Mouse (Mus musculus) layer of hippocampus, postnatal 36 days (tissue): ENCODE measurements around the gene Ank2. TPM values are rescaled to one million over a fixed set of nuclear protein-coding genes. Genes with fewer than 3 reads are reported as not detected.

Source experiments
- DNase-seq, 2 experiments: peaks; one replicate each; pipeline ENCODE4 v3.0.0; 2022
- total RNA-seq, 2 experiments: library from RNA; stranded (reverse); gene quantifications; 2 replicates each; pipeline ENCODE4 v1.2.3; 2021

Ank2 gene
- total RNA-seq, 2 experiments from 2014 or later = 693 to 758 TPM

GRCm38 (mm10) chr3:127017523-127017922 is 481.6 kb downstream of the Ank2 start:
- DNase-seq = no peak

DNA sequence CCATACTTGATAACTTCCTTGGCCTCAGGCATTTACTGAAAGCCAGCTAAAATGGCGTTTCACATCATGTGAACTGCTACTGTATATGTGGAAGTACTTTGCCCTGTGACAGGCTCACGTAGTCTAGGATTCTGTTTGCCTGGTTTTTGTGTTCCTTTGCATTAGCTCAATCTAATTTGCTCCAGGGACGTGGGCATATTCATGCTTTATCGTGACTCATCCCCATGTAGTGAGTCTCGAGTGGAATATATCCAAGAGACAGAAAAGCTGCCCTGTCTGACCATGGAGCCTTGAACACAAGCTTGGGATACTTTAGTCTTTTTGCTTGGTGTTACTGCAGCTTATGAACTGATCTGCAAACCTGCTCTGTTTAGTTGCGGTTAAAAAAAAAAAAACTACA is 483.6 kb downstream of the Ank2 start:
- no peak for DNase-seq

DNA sequence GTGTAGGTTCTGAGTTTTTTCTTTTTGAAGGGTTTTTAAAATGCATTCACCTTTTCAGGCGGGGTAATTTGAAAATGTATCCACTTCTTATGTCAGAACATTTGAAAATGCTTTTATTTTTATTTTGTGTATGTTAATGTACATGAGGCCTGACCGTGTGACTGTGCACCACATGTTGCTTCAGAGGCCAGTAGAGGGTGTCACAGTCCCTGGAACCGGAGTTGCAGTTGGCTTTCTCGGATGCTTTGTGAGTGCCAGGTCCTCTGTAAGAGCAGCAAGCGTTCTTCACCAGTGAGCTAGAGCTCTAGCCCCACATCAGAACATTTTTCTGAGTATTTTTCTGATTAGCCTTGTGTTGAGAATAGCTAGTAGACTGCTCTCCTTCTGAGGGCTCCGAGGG is 484.0 kb downstream of the Ank2 start:
- no peak for DNase-seq

DNA sequence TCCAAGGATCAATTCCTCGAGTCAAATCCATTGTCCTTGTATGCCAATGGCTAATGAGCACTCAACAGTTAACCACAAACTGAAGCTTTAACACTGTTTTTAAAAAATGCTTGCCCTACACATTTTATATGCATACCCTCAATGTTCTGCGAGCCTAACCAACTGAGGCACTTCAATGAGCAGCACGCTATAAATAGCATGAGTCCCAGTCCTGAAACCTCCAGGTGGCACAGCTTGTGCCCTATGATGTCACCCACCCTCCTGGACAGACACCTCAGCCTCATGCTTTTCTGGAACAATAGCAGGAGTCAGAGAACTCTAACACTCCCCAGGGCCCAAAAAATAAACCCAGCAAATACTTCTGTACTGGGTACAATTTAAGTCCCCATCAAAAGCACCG is 485.2 kb downstream of the Ank2 start:
- DNase-seq = no peak

DNA sequence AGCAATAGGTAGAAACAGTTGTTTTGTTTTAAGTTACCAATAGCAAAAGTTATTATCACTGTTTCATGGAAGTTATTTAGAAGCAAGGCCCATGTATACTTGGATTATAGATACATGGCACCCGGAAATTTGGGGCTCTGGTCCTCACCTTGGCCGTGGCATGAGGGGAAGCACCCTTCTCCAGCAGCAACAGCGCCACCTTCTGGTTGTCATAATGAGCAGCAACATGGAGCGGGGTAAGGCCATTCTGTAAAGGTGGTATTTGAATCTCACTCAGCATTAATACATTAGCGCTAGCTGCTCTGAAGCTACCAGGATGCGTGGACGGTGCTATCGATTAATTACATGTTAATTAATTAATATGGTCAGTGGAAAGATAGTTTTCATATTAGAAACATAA is 486.6 kb downstream of the Ank2 start:
- no peak for DNase-seq

DNA sequence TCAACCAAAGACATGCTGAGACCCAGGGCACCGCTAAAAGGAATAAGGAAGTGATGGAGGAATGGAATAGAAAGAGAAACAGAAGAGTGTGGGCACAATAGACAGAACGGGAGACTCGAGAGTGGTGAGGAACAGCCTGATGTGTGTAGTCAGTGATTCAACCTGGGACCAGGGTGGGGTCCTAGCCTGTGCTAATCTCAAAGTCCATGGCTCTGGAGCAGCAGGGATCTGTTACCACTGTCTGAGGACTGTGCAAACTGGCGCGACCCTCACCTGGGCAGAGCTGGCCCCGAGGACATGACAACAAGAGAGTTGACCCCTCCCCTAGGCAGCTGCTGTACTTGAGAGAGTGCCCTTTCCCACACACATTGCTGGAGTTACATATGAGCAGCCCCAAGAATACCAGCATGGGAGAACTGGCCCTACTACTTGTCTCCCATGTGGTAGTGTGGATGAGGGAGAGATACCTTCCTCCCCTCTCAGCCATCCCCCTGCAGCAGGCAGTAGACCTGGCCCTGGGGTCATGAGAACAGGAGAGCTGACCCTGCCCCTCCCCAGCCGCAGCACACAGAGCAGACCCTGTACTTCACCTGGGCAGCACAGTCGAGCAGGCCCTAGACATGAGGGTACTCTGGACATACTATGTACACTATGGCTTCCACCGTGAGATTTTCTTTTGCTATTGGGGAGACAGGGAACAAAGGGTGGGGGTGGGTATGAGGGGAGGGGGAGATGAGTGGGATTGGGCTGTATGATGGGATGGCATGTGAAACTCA is 493.1 kb downstream of the Ank2 start:
- DNase-seq = no peak

DNA sequence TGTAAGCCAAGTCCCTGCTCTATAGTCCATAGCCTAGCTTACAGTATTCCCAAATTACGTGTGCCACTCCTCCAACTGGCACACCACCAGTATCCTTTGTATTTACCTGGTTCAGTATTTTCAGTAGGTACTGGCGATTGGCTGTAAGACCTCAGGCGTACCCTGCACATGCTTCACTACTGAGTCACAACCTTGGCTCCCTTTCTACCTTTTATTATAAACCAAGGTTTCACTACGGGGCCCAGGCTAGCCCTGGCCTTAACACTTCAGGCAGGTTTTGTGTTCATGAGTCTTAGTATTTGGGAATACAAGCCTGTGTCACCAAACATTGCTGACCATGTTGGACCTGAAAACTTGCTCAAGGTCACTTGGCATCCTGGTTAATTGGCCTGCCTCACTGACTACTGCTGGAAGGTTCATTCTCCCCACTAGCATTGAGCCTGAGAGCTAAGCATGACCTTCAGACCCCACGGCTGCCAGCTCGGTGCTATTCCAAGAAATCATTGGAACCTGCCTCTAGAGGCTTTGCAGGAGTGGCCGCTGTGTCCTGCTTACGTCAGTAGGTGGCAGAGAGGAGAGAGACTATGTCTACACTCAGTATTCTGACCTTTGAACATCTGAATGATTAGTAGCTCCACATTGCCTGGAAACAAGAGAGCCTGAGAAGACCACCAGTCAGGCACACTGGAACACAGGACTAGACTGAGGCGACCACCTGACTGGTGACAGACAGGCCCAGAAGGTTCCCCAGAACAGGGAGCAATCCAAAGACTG is 494.1 kb downstream of the Ank2 start:
- DNase-seq = no peak

- DNase-seq = no peak
These were observed 495.2 kb downstream of the Ank2 start for GRCm38 (mm10) chr3:127003946-127004345.

GRCm38 (mm10) chr3:126998742-126999112 is 500.4 kb downstream of the Ank2 start:
- no peak for DNase-seq

DNA sequence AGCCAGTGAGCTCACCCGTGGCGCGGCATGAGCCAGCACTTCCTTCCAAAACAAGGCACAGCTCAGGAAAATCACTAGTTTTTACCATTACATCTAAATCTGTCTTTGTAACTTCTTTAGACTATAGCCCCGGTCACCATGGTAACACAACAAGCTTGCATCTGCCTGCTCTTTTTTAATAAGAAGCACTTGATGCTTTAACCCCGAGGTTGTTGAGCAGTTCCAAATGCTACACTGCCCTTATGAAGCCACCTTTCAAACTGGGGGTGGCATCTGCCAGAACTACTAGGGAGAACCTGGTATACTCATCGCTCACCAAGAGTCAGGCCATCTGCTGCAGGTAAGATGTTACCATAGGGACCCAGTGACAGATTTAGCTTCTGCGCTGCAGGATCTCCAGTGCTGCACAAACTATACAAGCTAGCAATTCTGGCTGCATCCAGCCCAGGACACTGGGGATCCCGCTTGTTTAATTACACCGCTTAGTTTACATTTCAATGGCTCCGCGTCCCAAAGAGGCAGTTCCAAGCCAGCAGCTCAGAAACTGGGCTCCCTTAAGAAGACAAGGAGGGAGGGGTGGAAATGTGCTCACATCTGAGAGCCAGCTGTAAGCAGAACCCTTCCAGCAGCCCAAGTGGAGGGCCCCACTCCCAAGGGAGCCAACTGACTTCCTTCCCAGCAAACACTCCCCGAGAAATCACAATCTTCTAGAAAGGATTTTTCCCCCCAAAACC is 501.0 kb downstream of the Ank2 start:
- peak; percentile 56 to 57 for DNase-seq

GRCm38 (mm10) chr3:126997391-126998007 is 501.7 kb downstream of the Ank2 start:
- no peak for DNase-seq

GRCm38 (mm10) chr3:126996721-126997120 is 502.4 kb downstream of the Ank2 start:
- DNase-seq = no peak

- DNase-seq = no peak
These were observed 503.2 kb downstream of the Ank2 start for GRCm38 (mm10) chr3:126995970-126996369.

DNA sequence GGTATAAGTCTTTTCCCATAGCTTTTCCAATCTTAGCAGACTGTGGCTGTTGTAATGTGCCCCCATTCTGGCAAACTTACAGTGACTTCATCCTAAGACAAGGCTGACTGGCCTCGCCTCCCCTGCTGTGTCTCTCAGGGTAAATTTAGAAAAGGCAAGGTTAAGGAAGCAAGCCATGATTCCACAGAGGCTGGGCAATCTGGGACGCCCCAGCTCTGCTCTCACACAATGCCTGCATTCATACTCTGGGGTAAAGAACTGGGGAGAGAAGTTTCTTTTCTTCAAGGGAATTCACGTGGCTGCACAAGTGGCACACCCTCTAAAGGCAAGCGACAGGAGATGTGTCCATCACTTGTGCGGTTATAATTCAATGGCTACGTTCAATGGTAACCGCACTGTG is 505.0 kb downstream of the Ank2 start:
- no peak for DNase-seq

DNA sequence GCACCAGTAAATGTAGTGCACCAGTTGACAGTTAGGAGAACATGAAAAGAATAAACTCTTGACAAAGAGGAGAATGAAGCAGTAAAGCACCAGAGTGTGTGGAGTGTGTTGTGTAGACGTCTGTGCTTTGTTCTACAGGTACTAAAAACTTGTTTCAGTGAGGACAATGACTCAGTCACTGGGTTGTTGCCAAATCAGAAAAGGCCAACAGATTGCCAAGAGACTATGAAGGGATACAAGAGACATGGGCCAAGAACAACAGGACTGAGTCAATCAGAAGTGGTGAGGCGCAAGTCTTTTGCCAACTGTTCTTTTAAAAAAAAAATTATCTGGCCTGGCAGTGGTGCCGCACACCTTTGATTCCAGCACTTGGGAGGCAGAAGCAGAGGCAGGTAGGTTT is 509.2 kb downstream of the Ank2 start:
- no peak for DNase-seq

DNA sequence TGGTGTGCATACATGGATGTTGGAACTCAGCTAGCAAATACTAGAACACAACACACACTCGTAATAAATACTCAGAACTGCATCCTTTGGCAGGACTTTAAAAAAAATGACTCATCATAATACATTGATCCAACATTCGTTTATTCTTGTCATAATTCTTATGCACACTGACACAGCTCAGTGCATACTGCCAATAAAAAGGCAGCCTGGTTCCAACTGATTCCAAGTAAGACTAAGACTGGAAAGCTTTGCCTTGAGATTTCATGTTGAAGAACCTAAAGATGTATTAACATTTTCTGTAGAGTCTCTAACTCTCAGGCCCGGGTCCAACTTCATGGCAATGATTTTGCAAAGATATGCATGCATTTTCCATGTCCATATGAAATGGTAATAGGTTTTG is 512.5 kb downstream of the Ank2 start:
- DNase-seq = no peak

GRCm38 (mm10) chr3:126982814-126983213 is 516.3 kb downstream of the Ank2 start:
- no peak for DNase-seq

DNA sequence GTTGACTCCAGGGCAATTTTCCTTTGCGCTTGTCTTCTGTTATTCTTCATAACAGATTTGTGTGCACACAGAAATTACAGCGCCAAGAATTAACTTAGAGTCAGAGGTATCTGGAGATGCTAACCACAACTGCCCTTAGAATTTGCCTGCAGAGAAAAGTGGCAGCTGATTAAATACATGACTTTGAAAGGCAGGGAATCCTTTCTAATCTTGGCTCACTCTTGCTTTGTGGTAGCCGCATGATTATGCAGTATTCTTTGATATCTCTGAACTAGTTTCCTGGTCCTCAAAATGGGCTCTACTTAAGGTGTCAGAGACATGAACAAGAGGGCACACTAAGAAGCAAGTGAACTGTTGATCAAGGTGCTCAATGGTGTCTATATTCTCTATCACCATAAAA is 518.0 kb downstream of the Ank2 start:
- DNase-seq = no peak

DNA sequence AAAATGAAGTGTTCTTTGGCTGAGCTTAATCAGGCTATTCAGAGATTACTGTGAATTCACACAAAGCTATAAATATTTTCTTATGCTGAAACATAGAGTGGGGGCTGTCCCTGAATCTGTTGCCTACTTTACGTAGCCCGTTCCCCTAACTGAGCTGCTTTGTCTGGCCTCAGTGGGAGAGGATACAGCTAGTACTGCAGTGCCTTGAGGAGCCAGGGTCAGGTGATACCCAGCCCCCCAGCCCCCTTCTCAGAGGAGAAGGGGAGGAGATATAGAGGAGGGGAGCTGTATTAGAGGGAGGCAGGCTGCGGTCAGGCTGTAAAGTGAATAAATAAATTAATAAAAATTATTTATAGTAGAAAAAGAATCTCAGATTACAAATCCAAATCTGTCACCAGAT is 519.5 kb downstream of the Ank2 start:
- no peak for DNase-seq

- peak; percentile 61 to 69 for DNase-seq
These were observed 520.3 kb downstream of the Ank2 start for GRCm38 (mm10) chr3:126978768-126979410.

GRCm38 (mm10) chr3:126977399-126977798 is 521.8 kb downstream of the Ank2 start:
- no peak for DNase-seq

GRCm38 (mm10) chr3:126976793-126977192 is 522.4 kb downstream of the Ank2 start:
- DNase-seq = no peak
